Mouse (Mus musculus): ENCODE results near the gene Sorcs3.

DNA sequence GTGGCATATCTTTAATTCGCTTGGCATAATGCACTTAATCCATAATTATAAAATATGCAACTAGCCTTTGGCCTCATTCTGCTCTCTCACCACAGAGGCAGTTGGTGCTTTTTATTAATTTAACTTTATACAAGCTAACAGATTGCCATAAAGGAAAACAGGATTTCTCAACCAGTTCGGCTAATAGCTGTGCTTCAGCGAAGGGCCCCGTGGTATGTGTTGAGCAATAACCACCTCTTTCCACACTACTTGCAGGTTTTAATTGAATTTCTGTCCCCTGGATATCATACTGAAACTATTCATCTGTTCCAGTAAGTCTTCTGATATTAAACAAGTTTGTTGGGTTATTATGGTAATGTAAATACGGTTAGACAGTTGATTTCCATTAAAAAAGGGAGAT lies 224.5 kb downstream of the Sorcs3 start:
- TF ChIP-seq POLR2A (IDR thresholded peaks at IDR 0.05; ENCODE audit: low read depth, low read length) = no peak
- TF ChIP-seq CTCF (conservative IDR thresholded peaks at IDR 0.05; ENCODE audit: insufficient read depth, insufficient read length, low read depth, low read length) = no peak
